Mouse (Mus musculus) adrenal gland (tissue): ENCODE measurements around the gene Gadl1.

Experiments used
- intact Hi-C: fragments of 180-260 bp; cut with DNase I; formaldehyde crosslinking; loops from one replicate; pipeline ENCODE4 v1.15.1; 2025
- long read RNA-seq, 2 experiments: library from polyadenylated mRNA; unstranded; transcript quantifications; one replicate each; pipeline ENCODE4 v2.0.0; 2020; ENCODE audit warnings: borderline replicate concordance in 1 of 2; ENCODE audit not compliant: insufficient replicate concordance in 1 of 2

Gadl1 gene
- long read RNA-seq, experiment 1, partial matches to known transcripts, result 0 of 1 reads
- long read RNA-seq, experiment 1, other reads (novel, unspliced or antisense), result 1 of 1 reads
- long read RNA-seq, experiment 2, partial matches to known transcripts, result 0 of 2 reads
- long read RNA-seq, experiment 2, other reads (novel, unspliced or antisense), result 2 of 2 reads

DNA sequence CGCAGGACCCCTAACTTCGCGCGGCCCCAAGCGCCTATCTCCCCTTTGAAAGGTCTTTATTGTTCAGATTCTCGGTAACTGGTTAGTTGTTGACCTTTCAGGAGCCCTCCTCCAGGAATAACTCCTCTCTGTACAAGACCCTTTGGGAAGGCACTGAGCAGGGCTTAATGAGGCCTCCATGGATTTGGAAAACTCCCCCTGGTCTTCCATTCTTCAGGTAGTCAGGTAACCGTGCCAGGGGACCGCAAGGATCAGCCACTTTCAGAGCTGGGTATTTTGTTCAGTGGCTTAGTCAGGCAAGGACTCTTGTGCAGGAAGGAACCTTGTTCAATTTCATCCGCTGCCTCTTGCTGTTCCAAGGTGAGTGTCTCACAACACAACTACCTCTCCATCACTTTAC, at the start of gene Gadl1:
TSS of gene Gadl1 (plus strand) at position 301 of the 400 bp plus-strand sequence.
- intact Hi-C loops, result no loop called here

DNA sequence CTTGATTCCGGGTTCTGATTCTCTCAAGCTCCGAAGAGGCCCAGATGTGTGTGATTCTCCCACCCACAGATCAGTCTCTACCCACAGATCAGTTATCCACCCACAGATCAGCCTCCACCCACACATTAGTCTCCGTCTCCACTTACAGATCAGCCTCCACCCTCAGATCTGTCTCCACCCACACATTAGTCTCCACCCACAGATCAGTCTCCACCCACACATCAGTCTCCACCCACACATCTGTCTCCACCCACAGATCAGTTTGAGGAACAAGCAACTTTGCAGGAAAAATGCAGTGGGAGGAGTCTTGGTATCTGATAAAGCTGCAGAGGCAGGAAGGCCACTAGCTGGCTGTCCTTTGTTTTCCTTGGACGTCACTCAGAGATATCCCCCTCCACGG, 46.5 kb upstream of the Gadl1 start:
- intact Hi-C loops, result no loop called here

GRCm38 (mm10) chr9:115863326-115863725, 45.9 kb upstream of the Gadl1 start:
- intact Hi-C loops, result no loop called here

GRCm38 (mm10) chr9:115867277-115867676, 42.0 kb upstream of the Gadl1 start:
- intact Hi-C loops, result no loop called here

- intact Hi-C loops, result loop anchor here (5.0 kb wide), 1 partner anchor 172 kb away; no protein-coding TSS in a partner anchor
Measured at GRCm38 (mm10) chr9:115870168-115870567, 39.1 kb upstream of the Gadl1 start.

GRCm38 (mm10) chr9:115870640-115871039, 38.6 kb upstream of the Gadl1 start:
- intact Hi-C loops, result loop anchor here (5.0 kb wide), 1 partner anchor 172 kb away; no protein-coding TSS in a partner anchor

- intact Hi-C loops, result no loop called here
Measured at GRCm38 (mm10) chr9:115880500-115880899, 28.8 kb upstream of the Gadl1 start.

DNA sequence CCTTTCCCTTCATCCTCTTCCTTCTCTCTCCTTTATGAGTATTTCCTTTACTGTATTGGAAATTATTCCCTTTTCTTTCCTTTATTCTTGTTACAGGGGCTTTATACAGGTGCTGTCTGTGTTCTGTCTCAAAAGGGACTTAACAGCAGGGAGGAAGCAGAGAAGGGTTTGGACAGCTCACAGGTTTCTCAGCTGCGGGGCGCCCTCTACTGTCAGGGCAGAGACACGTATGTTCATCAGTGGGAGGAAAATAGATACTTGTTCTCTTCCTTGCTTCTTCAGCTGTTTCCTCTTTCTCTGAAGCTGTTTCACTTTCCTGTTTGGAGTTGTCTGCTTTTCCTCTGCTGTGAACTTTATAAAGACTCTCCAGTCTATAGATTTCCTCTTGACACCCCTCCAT, 28.1 kb upstream of the Gadl1 start:
- intact Hi-C loops, result no loop called here

DNA sequence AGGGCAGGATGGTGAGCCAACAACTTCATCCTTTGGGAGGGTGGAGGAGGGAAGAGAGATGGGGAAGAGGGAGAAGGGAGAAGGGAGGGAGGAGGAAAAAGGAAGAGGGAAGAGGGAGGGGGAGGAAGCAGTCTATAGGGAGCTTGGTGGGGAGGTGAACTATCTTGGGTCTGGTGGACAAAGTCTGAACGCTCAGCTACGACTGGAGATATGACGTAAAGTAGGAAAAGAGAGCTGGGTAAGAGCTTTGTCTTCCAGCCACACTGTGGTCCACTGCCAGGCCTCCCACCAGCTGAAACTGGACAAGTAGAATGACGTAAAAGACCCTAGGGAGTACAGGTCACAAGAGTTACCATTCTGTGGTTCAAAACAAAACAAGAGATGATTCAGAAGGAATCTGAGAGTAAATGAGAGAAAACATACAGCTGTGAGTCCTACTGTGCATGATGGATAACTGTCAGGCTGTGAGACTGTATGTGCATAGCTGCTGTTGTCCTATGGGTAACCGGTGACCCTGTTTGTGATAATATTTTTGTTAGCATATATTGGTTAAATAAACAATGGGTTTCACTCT, 26.5 kb upstream of the Gadl1 start:
- intact Hi-C loops, result no loop called here

GRCm38 (mm10) chr9:115883413-115883812, 25.8 kb upstream of the Gadl1 start:
- intact Hi-C loops, result no loop called here

GRCm38 (mm10) chr9:115887571-115887970, 21.7 kb upstream of the Gadl1 start:
- intact Hi-C loops, result no loop called here

GRCm38 (mm10) chr9:115893131-115893530, 16.1 kb upstream of the Gadl1 start:
- intact Hi-C loops, result no loop called here

DNA sequence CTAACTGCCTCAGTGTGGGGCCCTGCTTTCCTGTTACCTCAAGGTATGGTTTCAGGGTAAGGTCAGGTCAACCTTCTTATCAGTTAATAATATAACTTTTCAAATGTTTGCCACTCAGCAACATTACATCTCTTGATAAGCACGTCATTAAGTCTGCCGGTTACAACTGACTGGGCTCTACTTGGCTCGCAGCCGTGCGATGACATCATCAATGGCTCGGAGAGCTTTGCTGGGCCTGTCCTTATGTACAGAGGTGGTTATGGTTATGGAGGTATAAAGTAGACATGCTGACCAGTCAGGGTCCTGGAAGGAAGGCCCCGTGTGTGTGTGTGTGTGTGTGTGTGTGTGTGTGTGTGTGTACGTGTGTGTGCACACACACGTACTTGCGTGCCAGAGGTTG, 15.3 kb upstream of the Gadl1 start:
- intact Hi-C loops, result no loop called here

DNA sequence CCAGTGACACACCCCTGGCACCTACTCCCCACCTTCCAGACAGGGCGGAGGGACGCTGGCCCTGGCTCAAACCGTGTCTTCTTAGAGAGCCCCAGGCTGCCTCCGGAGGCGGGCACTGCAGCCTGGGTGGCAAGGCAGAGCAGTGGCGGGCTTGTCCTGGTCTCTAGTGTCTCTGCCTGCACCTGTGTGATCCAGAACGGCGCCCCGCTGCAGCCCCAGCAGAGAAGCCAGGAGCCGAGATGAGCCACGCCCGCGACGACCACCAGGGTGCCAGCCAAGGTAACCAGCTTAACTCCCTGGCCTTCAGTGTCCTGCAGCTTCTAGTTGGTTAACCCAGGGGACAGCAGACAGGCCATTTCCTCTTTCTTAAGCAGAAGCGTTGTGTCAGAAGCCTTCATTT, 930 bp upstream of the Gadl1 start:
- intact Hi-C loops, result no loop called here

DNA sequence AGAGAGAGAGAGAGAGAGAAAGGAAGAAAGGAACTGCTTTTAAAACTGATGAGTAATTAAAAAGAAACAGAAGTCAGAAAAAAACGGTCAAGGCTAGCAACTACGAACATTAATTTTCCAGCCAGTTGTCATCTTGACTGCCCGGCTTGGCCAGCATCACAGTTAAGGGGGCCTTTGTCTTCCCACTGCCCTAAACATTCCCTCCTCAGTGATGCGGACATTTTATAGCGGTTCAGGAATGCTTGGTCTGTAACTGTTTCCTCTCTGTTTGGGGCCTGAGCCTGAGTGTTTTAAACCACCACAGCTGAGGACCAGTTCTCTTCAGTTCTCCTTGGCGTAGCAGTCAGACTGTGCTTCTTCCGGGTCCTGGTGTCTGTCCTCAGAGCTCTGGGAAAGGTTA, 4.8 kb downstream of the Gadl1 start:
- intact Hi-C loops, result no loop called here

DNA sequence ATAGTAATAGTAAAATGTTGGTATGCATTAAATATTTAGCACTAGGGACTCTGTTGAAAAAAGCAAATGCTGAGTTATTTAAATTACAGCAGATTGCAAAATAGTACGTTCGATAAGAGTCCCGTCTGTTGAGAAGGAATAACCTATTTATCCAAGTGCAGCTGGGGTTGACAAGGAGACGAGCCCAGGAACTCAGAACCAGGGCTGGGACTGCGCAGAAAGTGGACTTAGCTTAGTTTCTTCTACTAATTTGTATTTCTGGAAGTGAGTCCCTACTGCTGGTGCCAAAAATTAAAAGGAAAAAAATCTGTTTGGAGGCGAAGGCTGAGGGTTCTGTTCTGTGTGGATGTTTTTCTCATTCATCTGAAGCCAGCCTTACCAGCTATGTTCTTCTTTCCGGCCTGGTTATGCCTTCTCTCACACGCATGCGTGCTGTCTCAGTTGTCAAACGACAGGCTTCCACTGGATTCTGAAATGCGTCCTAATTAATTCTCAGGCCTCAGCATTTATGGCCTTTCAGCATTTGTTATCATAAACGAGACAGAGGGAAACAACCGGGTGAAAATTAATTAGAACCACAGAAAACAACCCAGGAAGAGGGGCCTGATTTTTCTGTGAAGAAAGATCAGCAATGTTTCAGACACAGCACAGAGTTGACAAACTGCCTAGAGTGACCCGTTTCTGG, 6.5 kb downstream of the Gadl1 start:
- intact Hi-C loops, result no loop called here

- intact Hi-C loops, result no loop called here
Measured at GRCm38 (mm10) chr9:115919736-115920135, 10.5 kb downstream of the Gadl1 start.

DNA sequence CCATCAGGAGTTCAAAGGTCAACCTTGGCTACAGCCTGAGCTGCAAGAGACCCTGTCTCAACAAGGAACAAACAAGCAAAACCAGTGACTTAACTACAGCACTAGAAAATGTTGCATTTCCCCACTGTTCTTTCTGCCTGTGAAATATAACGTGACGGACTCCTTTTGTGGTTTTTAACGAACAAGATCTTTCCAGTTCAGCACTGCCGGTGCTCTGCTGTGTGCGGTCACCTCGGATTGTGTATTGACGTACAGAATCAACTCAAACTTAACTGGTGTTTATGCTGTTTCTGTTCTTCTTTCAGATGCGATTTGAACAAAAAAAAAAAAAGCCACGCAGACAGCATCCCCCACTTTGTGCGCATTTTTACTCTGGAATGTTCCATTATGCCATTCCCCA, 13.4 kb downstream of the Gadl1 start:
- intact Hi-C loops, result no loop called here

DNA sequence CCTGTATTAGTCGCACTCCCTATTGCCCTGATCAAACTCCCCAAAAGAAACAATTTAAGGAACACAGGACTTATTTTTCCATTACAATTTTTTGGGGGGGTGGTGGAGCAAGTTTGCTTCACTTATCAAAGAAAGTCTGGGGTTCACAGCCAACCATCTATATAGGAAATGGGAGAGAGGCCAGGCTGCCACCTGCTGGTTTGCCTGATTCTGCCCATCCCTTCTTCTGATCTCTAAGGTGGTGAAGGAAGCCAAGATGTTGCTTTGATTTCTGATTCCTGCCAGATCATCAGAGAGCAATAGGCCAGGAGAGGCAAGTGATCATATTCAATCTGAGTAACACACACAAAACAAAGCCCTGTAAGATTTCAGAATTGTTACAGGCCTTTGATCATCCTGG, 14.8 kb downstream of the Gadl1 start:
- intact Hi-C loops, result no loop called here

DNA sequence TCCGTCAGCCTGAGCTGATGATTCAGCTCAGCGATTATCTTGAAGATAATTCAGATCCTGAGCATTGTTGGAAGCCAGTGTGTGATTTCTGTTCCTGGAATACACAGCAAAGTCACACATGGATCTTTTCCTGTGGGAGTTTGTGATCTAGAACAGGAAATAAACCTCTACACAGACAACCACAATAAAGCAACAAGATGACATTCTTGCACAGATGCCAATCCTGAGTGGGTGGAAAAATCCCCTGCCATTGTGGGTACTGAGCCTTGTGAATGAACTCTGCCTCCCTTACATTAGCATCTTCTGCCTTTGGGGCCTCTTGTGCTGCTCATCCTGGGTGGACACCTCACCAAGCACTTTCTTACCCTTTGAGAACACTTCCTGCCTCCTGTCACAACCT, 22.5 kb downstream of the Gadl1 start:
- intact Hi-C loops, result no loop called here

DNA sequence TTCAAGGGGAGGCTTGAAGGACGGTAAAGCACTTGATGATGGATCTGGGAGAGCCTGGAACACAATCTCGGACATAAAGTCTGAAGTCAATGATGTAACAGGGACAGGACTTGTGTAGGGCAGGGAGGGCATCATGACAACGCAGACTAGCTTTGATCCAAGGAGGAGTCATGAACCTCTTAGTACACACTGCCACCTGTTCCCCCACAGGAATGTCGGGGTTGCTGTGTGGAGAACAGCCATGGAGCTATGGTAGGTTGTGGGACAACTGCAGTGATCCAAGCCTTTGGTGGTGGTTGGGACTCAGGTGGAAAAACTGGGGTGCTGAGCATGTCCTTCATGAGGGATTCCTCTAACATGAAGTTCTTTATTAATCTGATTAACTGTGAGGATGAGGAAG, 23.5 kb downstream of the Gadl1 start:
- intact Hi-C loops, result no loop called here

- intact Hi-C loops, result no loop called here
Measured at GRCm38 (mm10) chr9:115933243-115933964, 24.1 kb downstream of the Gadl1 start.
